Comparison of ENCODE assay signal across 8 mouse cellular contexts in genomic region chr7:132610468-132611318, GRCm38 (mm10). TPM values are rescaled to one million over a fixed set of nuclear protein-coding genes. Genes with fewer than 3 reads are reported as not detected.
DNase-seq lines count a peak whose midpoint lies in the region; ATAC-seq and TF ChIP-seq lines count a peak whose summit lies in the region.

Gene Lhpp (plus strand): TSS chr7:132610638.

- H3K4me3 ChIP-seq in bone marrow macrophage, adult 2 months (ENCODE audit: insufficient read depth, low read length): peak within 1 kb of the TSS; percentile 73
- peak within 1 kb of the TSS; percentile 53 for H3K4me3 ChIP-seq in embryonic facial prominence, embryonic 15.5 days (replicated peaks)
- H3K4me3 ChIP-seq in limb, embryonic 14.5 days (replicated peaks; ENCODE audit: low read length): peak within 1 kb of the TSS; percentile 59
- H3K4me3 ChIP-seq in midbrain, embryonic 16.5 days (ENCODE audit: low read depth, low read length): peak within 1 kb of the TSS; percentile 56
- H3K4me3 ChIP-seq in spleen, adult 2 months (ENCODE audit: extremely low read depth, insufficient read depth, insufficient read length): peak within 1 kb of the TSS; percentile 77

- ATAC-seq in embryonic facial prominence, embryonic 15.5 days (ENCODE audit: insufficient number of reproducible peaks, low FRiP score, low TSS enrichment, low read depth): peak; percentile 79
- peak; percentile 90 for ATAC-seq in limb, embryonic 14.5 days (ENCODE audit: low FRiP score, low read depth)
- peak; percentile 90 for ATAC-seq in midbrain, embryonic 16.5 days

- TF ChIP-seq CTCF in bone marrow macrophage, adult 2 months (IDR thresholded peaks at IDR 0.05; ENCODE audit: low read depth, low read length): no peak
- no peak for TF ChIP-seq CTCF in spleen, adult 2 months (IDR thresholded peaks at IDR 0.05; ENCODE audit: extremely low read depth, insufficient read depth, insufficient read length, insufficient replicate concordance)

- H3K9me3 ChIP-seq in embryonic facial prominence, embryonic 15.5 days (replicated peaks): no peaks in the 10 kb centered on the region
- H3K9me3 ChIP-seq in limb, embryonic 14.5 days (ENCODE audit: control insufficient read depth, low read length): no peaks in the 10 kb centered on the region
- H3K9me3 ChIP-seq in midbrain, embryonic 16.5 days (replicated peaks; ENCODE audit: control insufficient read depth, low read length, poor library complexity, severe bottlenecking): no peaks in the 10 kb centered on the region

- H3K4me2 ChIP-seq in embryonic facial prominence, embryonic 15.5 days (replicated peaks): peak within 1 kb of the TSS; percentile 72
- peak within 1 kb of the TSS; percentile 72 for H3K4me2 ChIP-seq in limb, embryonic 14.5 days (replicated peaks; ENCODE audit: low read depth, low read length, severe bottlenecking)
- H3K4me2 ChIP-seq in midbrain, embryonic 16.5 days (ENCODE audit: low read length): peak within 1 kb of the TSS; percentile 58

- H3K27ac ChIP-seq in bone marrow macrophage, adult 2 months (ENCODE audit: insufficient read depth, low read depth, low read length): peak within 1 kb of the TSS; percentile 38; the same call in 1 of the 2 replicates
- H3K27ac ChIP-seq in embryonic facial prominence, embryonic 15.5 days (replicated peaks): no peak within 1 kb of the TSS
- no peak within 1 kb of the TSS for H3K27ac ChIP-seq in limb, embryonic 14.5 days (replicated peaks; ENCODE audit: low read depth, low read length)
- peak within 1 kb of the TSS; percentile 40; the same call in 1 of the 2 replicates for H3K27ac ChIP-seq in midbrain, embryonic 16.5 days (ENCODE audit: low read length)
- H3K27ac ChIP-seq in spleen, adult 2 months (ENCODE audit: insufficient read depth, low read length): peak within 1 kb of the TSS; percentile 16; the same call in 1 of the 2 replicates

- no peaks in the 10 kb centered on the region for H3K36me3 ChIP-seq in embryonic facial prominence, embryonic 15.5 days
- H3K36me3 ChIP-seq in limb, embryonic 14.5 days (ENCODE audit: control insufficient read depth, insufficient read depth, low read length): no peaks in the 10 kb centered on the region
- H3K36me3 ChIP-seq in midbrain, embryonic 16.5 days (ENCODE audit: control insufficient read depth, insufficient read depth, low read length): no peaks in the 10 kb centered on the region
- no peaks in the 10 kb centered on the region for H3K36me3 ChIP-seq in spleen, adult 2 months (ENCODE audit: control insufficient read depth, insufficient read depth, low read length)

- peaks cover 4% of the 10 kb centered on the region; the same call in 1 of the 2 replicates for H3K4me1 ChIP-seq in bone marrow macrophage, adult 2 months (ENCODE audit: control insufficient read depth, insufficient read depth, low read length)
- H3K4me1 ChIP-seq in embryonic facial prominence, embryonic 15.5 days: peaks cover 17% of the 10 kb centered on the region; the same call in 1 of the 2 replicates
- H3K4me1 ChIP-seq in limb, embryonic 14.5 days (ENCODE audit: control insufficient read depth, insufficient read depth, low read length): peaks cover 9% of the 10 kb centered on the region
- H3K4me1 ChIP-seq in midbrain, embryonic 16.5 days (ENCODE audit: control insufficient read depth, insufficient read depth, low read length): peaks cover 3% of the 10 kb centered on the region; the same call in 1 of the 2 replicates
- no peaks in the 10 kb centered on the region for H3K4me1 ChIP-seq in spleen, adult 2 months (ENCODE audit: control insufficient read depth, insufficient read depth, insufficient read length)

- DNase-seq in B cell, adult 2 months: peak; percentile 93
- peak; percentile 81 for DNase-seq in heart, adult 8-10 months (ENCODE audit: low spot score)
- peak; percentile 76 for DNase-seq in kidney, adult 9 months
- peak; percentile 81 for DNase-seq in limb, embryonic 14.5 days (ENCODE audit: low spot score)
- DNase-seq in spleen, adult 2 months (ENCODE audit: low read depth in 1 of 2, low spot score in 2 of 2): peak; percentile 65 to 69

- TF ChIP-seq POLR2A in bone marrow macrophage, adult 2 months (IDR thresholded peaks at IDR 0.05; ENCODE audit: borderline replicate concordance, low read depth, low read length): no peak
- TF ChIP-seq POLR2A in limb, embryonic 14.5 days (IDR thresholded peaks at IDR 0.05; ENCODE audit: borderline replicate concordance, extremely low read depth, insufficient read depth, insufficient read length): peak; percentile 29; the same call in 1 of the 2 replicates
- no peak for TF ChIP-seq POLR2A in spleen, adult 2 months (IDR thresholded peaks at IDR 0.05; ENCODE audit: low read depth, low read length)

- peak within 1 kb of the TSS; percentile 29; the same call in 1 of the 2 replicates for H3K9ac ChIP-seq in embryonic facial prominence, embryonic 15.5 days
- peak within 1 kb of the TSS; percentile 55 for H3K9ac ChIP-seq in limb, embryonic 14.5 days (ENCODE audit: low read depth, low read length, severe bottlenecking)
- peak within 1 kb of the TSS; percentile 65 for H3K9ac ChIP-seq in midbrain, embryonic 16.5 days (ENCODE audit: low read depth, low read length)

- peaks cover 4% of the 10 kb centered on the region; the same call in 1 of the 2 replicates for H3K27me3 ChIP-seq in embryonic facial prominence, embryonic 15.5 days
- H3K27me3 ChIP-seq in limb, embryonic 14.5 days (ENCODE audit: control insufficient read depth, insufficient read depth, low read length): no peaks in the 10 kb centered on the region
- no peaks in the 10 kb centered on the region; the same call in 1 of the 2 replicates for H3K27me3 ChIP-seq in midbrain, embryonic 16.5 days (ENCODE audit: control insufficient read depth, insufficient read depth, low read depth, low read length)
- no peaks in the 10 kb centered on the region for H3K27me3 ChIP-seq in spleen, adult 2 months (ENCODE audit: control insufficient read depth, insufficient read depth, low read length)

- 8% methylated on average over 44 of the region's 44 CpGs for WGBS in embryonic facial prominence, embryonic 15.5 days
- WGBS in limb, embryonic 14.5 days: 8% methylated on average over 44 of the region's 44 CpGs
- 7% methylated on average over 44 of the region's 44 CpGs for WGBS in midbrain, embryonic 16.5 days
- WGBS in spleen, adult 2 months: 8% methylated on average over 44 of the region's 44 CpGs

RNA-seq across cellular contexts. Expression of gene Lhpp, which starts in this region (rescaled TPM):
- polyA plus RNA-seq in bone marrow macrophage, adult 2 months (2012; ENCODE audit: insufficient read depth, insufficient read length, missing spikeins): 14.3 and 14.8 TPM in 2 replicates
- polyA plus RNA-seq in embryonic facial prominence, embryonic 15.5 days (2015; fragmentation: Nextera tagmentation; extraction: Ambion mirVana): 14.4 and 17.4 TPM in 2 replicates
- 10 to 100 TPM; 14.4 to 18.0 (median 16.6) TPM for total RNA-seq in heart, adult 8-10 months (2022)
- 20.9 and 21.0 TPM in 2 replicates for polyA plus RNA-seq in limb, embryonic 14.5 days (2012; rRNA removed)
- 22.5 and 24.9 TPM in 2 replicates for polyA plus RNA-seq in limb, embryonic 14.5 days (2014; fragmentation: Nextera tagmentation; extraction: Ambion mirVana)
- polyA plus RNA-seq in midbrain, embryonic 16.5 days (2015; fragmentation: Nextera tagmentation; extraction: Ambion mirVana): 39.3 and 51.3 TPM in 2 replicates
- 5.6 and 8.5 TPM in 2 replicates for polyA plus RNA-seq in spleen, adult 2 months (2012; rRNA removed)

Comparison
In these comparisons a context has a peak if more than half of its experiments do, and no peak if none do; other contexts are left out.
1. H3K27ac ChIP-seq: peak in bone marrow macrophage, adult 2 months (single experiment), midbrain, embryonic 16.5 days (single experiment) and spleen, adult 2 months (single experiment); none in embryonic facial prominence, embryonic 15.5 days (single experiment) and limb, embryonic 14.5 days (single experiment).
2. Peak in every context shown above with its lines, with median percentiles within 50 percentile points of each other: DNase-seq, H3K4me3 ChIP-seq, ATAC-seq, H3K4me2 ChIP-seq and H3K9ac ChIP-seq.